In genomic region chr19:57927566-57928523, GRCm38 (mm10) we compare ENCODE assay signal across 9 mouse cellular contexts.
DNase-seq lines count a peak whose midpoint lies in the region; ATAC-seq and TF ChIP-seq lines count a peak whose summit lies in the region.
"Had no signal": no experiment of that assay in that cellular context is flagged by ENCODE, and none has a peak within 500 bp of the region (broad histone marks: within the 10 kb centered on the region; RNA-seq: fewer than 3 reads in every experiment).

No protein-coding gene starts in this region.

- intact Hi-C loops in left cerebral cortex, postnatal 4 days (cut with DNase I) = no loop called here

- TF ChIP-seq CTCF in midbrain, postnatal 0 days (IDR thresholded peaks at IDR 0.05) = no peak

- ATAC-seq in hindbrain, embryonic 16.5 days = 0 out of 2 replicates have a peak, but pooled peaks have one; percentile 14
- ATAC-seq in midbrain, postnatal 0 days (ENCODE audit: low FRiP score) = 0 out of 2 replicates have a peak, but pooled peaks have one; percentile 23
- no peak for ATAC-seq in heart, embryonic 12.5 days (ENCODE audit: insufficient number of reproducible peaks, low FRiP score)

- no peak overlapping the region for H3K9ac ChIP-seq in hindbrain, embryonic 16.5 days (ENCODE audit: low read depth, low read length)
- H3K9ac ChIP-seq in midbrain, postnatal 0 days (replicated peaks; ENCODE audit: low read length, poor library complexity, severe bottlenecking) = no peak overlapping the region
- no peak overlapping the region for H3K9ac ChIP-seq in heart, embryonic 12.5 days
- H3K9ac ChIP-seq: heart, embryonic 15.5 days had no signal

- H3K27ac ChIP-seq in hindbrain, embryonic 16.5 days (ENCODE audit: low read depth, low read length) = 0 out of 2 replicates have a peak overlapping the region, but pooled peaks have one; percentile 29
- no peak overlapping the region for H3K27ac ChIP-seq in midbrain, postnatal 0 days (ENCODE audit: low read depth, low read length)
- no peak overlapping the region for H3K27ac ChIP-seq in heart, embryonic 12.5 days (ENCODE audit: poor library complexity, severe bottlenecking)
- H3K27ac ChIP-seq: heart, embryonic 15.5 days had no signal

- no peaks in the 10 kb centered on the region for H3K27me3 ChIP-seq in hindbrain, embryonic 16.5 days (replicated peaks; ENCODE audit: control insufficient read depth, insufficient read depth, low read length)
- no peaks in the 10 kb centered on the region for H3K27me3 ChIP-seq in midbrain, postnatal 0 days (ENCODE audit: insufficient read depth, low read length)
- no peaks in the 10 kb centered on the region for H3K27me3 ChIP-seq in heart, embryonic 12.5 days (replicated peaks)
- H3K27me3 ChIP-seq: heart, embryonic 15.5 days had no signal

- no peaks in the 10 kb centered on the region for H3K9me3 ChIP-seq in hindbrain, embryonic 16.5 days (ENCODE audit: control insufficient read depth, low read length)
- H3K9me3 ChIP-seq in midbrain, postnatal 0 days (ENCODE audit: low read length) = no peaks in the 10 kb centered on the region
- no peaks in the 10 kb centered on the region for H3K9me3 ChIP-seq in heart, embryonic 12.5 days (replicated peaks)
- H3K9me3 ChIP-seq: heart, embryonic 15.5 days had no signal

- peak overlapping the region; percentile 45 for H3K4me2 ChIP-seq in hindbrain, embryonic 16.5 days (ENCODE audit: low read length)
- H3K4me2 ChIP-seq in midbrain, postnatal 0 days (ENCODE audit: low read depth, low read length, poor library complexity, severe bottlenecking) = peak overlapping the region; percentile 10; the same call in 1 of the 2 replicates
- H3K4me2 ChIP-seq in heart, embryonic 12.5 days = no peak overlapping the region
- H3K4me2 ChIP-seq: heart, embryonic 15.5 days had no signal

- H3K36me3 ChIP-seq in hindbrain, embryonic 16.5 days (ENCODE audit: control insufficient read depth, insufficient read depth, low read length) = no peaks in the 10 kb centered on the region
- no peaks in the 10 kb centered on the region for H3K36me3 ChIP-seq in midbrain, postnatal 0 days (ENCODE audit: insufficient read depth, low read length)
- no peaks in the 10 kb centered on the region for H3K36me3 ChIP-seq in heart, embryonic 12.5 days
- H3K36me3 ChIP-seq: heart, embryonic 15.5 days had no signal

- DNase-seq in left cerebral cortex, postnatal 4 days = peak; percentile 14
- DNase-seq in left cerebral cortex, adult 11 months (ENCODE audit: low spot score) = no peak
- peak; percentile 22 for DNase-seq in brain, adult 2 months (ENCODE audit: low read depth, low spot score)
- peak; percentile 37 for DNase-seq in midbrain, postnatal 0 days (ENCODE audit: low spot score)
- no peak for DNase-seq in kidney, postnatal 14 days

- H3K4me3 ChIP-seq in hindbrain, embryonic 16.5 days (ENCODE audit: low read length) = no peak overlapping the region; the same call in 1 of the 2 replicates
- H3K4me3 ChIP-seq in midbrain, postnatal 0 days (ENCODE audit: low read depth, low read length) = no peak overlapping the region
- no peak overlapping the region for H3K4me3 ChIP-seq in heart, embryonic 12.5 days
- H3K4me3 ChIP-seq: heart, embryonic 15.5 days; megakaryocyte, embryonic 14.5 days had no signal

- WGBS in hindbrain, embryonic 16.5 days = 48% methylated on average over 11 of the region's 11 CpGs
- WGBS in midbrain, postnatal 0 days = 49% methylated on average over 11 of the region's 11 CpGs
- 52% methylated on average over 11 of the region's 11 CpGs for WGBS in heart, embryonic 12.5 days

- H3K4me1 ChIP-seq in hindbrain, embryonic 16.5 days (ENCODE audit: control insufficient read depth, insufficient read depth, low read depth, low read length) = peaks cover 8% of the 10 kb centered on the region
- H3K4me1 ChIP-seq in midbrain, postnatal 0 days (ENCODE audit: insufficient read depth, low read length) = no peaks in the 10 kb centered on the region
- peaks cover 15% of the 10 kb centered on the region for H3K4me1 ChIP-seq in heart, embryonic 12.5 days (replicated peaks)
- H3K4me1 ChIP-seq: megakaryocyte, embryonic 14.5 days had no signal

Comparison
In these comparisons a context has a peak if more than half of its experiments do, and no peak if none do; other contexts are left out.
1. DNase-seq: peak in left cerebral cortex, postnatal 4 days (single experiment), brain, adult 2 months (single experiment) and midbrain, postnatal 0 days (single experiment); none in left cerebral cortex, adult 11 months (single experiment) and kidney, postnatal 14 days (single experiment).